ENCODE assay signal across 9 mouse cellular contexts in the genomic region with DNA sequence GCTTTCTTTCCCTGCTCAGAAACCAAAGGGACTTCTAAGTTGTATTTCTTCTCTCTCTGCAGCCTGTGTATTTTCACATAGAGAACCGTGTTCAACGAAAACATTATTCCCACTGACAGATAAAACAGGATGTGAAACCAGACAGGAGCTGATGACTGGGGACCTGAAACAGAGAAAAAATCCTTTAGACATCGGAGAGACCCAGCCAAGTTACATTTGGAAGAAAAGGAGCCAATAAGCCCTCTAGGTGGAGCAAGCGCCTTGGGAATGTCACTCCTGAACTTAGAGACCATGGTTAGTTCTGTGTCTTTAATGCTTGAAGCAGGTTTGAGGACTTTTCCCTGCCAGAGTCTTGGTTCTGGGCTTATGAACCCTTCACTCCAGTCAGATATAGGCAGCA. TPM values are rescaled to one million over a fixed set of nuclear protein-coding genes. Genes with fewer than 3 reads are reported as not detected.
DNase-seq lines count a peak whose midpoint lies in the region; ATAC-seq and TF ChIP-seq lines count a peak whose summit lies in the region.
"Had no signal": no experiment of that assay in that cellular context is flagged by ENCODE, and none has a peak within 500 bp of the region (broad histone marks: within the 10 kb centered on the region; RNA-seq: fewer than 3 reads in every experiment).

No protein-coding gene starts in this region.

- peak; percentile 41 for DNase-seq in kidney, adult 2 months
- no peak for DNase-seq in kidney, adult 18-20 months
- peak; percentile 39 for DNase-seq in ES-E14 (ENCODE audit: low read depth, low spot score)
- DNase-seq in embryonic facial prominence, embryonic 11.5 days (ENCODE audit: low spot score) = peak; percentile 70
- DNase-seq in limb, embryonic 11.5 days (ENCODE audit: low spot score) = peak; percentile 59
- no peak for DNase-seq in stomach, postnatal 0 days (ENCODE audit: low spot score)
- no peak for DNase-seq in cerebellum, adult 9-11 months

- no peak overlapping the region for H3K4me3 ChIP-seq in kidney, adult 2 months (ENCODE audit: insufficient read depth, low read depth, low read length)
- H3K4me3 ChIP-seq in ES-E14 (ENCODE audit: insufficient read depth in 1 of 2, low read depth in 1 of 2, low read length in 2 of 2, poor library complexity in 1 of 2, severe bottlenecking in 1 of 2) = no peak overlapping the region
- 0 out of 2 replicates have a peak overlapping the region, but pooled peaks have one; percentile 5 for H3K4me3 ChIP-seq in embryonic facial prominence, embryonic 11.5 days (ENCODE audit: low read depth, low read length)
- H3K4me3 ChIP-seq in limb, embryonic 11.5 days (ENCODE audit: low read depth, low read length) = no peak overlapping the region
- no peak overlapping the region for H3K4me3 ChIP-seq in stomach, postnatal 0 days (ENCODE audit: low read depth, low read length)
- no peak overlapping the region for H3K4me3 ChIP-seq in forebrain, embryonic 13.5 days

- no peak for TF ChIP-seq EP300 in stomach, postnatal 0 days (optimal IDR thresholded peaks at IDR 0.05)

- H3K36me3 ChIP-seq in kidney, adult 2 months (ENCODE audit: control insufficient read depth, insufficient read depth, low read length) = no peaks in the 10 kb centered on the region
- no peaks in the 10 kb centered on the region for H3K36me3 ChIP-seq in ES-E14 (ENCODE audit: control insufficient read depth, insufficient read depth, low read length, poor library complexity, severe bottlenecking)
- no peaks in the 10 kb centered on the region for H3K36me3 ChIP-seq in embryonic facial prominence, embryonic 11.5 days (replicated peaks; ENCODE audit: control insufficient read depth, insufficient read depth, low read depth, low read length)
- no peaks in the 10 kb centered on the region for H3K36me3 ChIP-seq in limb, embryonic 11.5 days (ENCODE audit: control insufficient read depth, insufficient read depth, low read length)
- no peaks in the 10 kb centered on the region for H3K36me3 ChIP-seq in stomach, postnatal 0 days (ENCODE audit: control insufficient read depth, insufficient read depth, low read length)
- no peaks in the 10 kb centered on the region for H3K36me3 ChIP-seq in forebrain, embryonic 13.5 days (ENCODE audit: poor library complexity, severe bottlenecking)

- ATAC-seq in embryonic facial prominence, embryonic 11.5 days (replicated peaks; ENCODE audit: insufficient number of reproducible peaks, low FRiP score, low TSS enrichment, low read depth) = no peak
- ATAC-seq in limb, embryonic 11.5 days (ENCODE audit: insufficient number of reproducible peaks, low FRiP score, low TSS enrichment, low read depth) = no peak
- no peak for ATAC-seq in stomach, postnatal 0 days (ENCODE audit: low FRiP score, low TSS enrichment)
- no peak for ATAC-seq in forebrain, embryonic 13.5 days

- no peak overlapping the region for H3K4me2 ChIP-seq in embryonic facial prominence, embryonic 11.5 days (ENCODE audit: low read depth, low read length)
- no peak overlapping the region for H3K4me2 ChIP-seq in limb, embryonic 11.5 days (ENCODE audit: low read depth, severe bottlenecking)
- H3K4me2 ChIP-seq in stomach, postnatal 0 days (replicated peaks; ENCODE audit: low read depth) = no peak overlapping the region
- no peak overlapping the region for H3K4me2 ChIP-seq in forebrain, embryonic 13.5 days

- H3K9ac ChIP-seq in ES-E14 (ENCODE audit: insufficient read depth, low read depth, low read length, poor library complexity, severe bottlenecking) = no peak overlapping the region
- peak overlapping the region; percentile 3; the same call in 1 of the 2 replicates for H3K9ac ChIP-seq in embryonic facial prominence, embryonic 11.5 days (replicated peaks; ENCODE audit: low read length)
- no peak overlapping the region for H3K9ac ChIP-seq in limb, embryonic 11.5 days (ENCODE audit: low read length)
- H3K9ac ChIP-seq in stomach, postnatal 0 days (ENCODE audit: low read length) = no peak overlapping the region
- no peak overlapping the region for H3K9ac ChIP-seq in forebrain, embryonic 13.5 days

- WGBS in kidney, adult 2 months = 16% methylated on average over 4 of the region's 4 CpGs
- WGBS in embryonic facial prominence, embryonic 11.5 days = 23% methylated on average over 4 of the region's 4 CpGs
- 22% methylated on average over 4 of the region's 4 CpGs for WGBS in limb, embryonic 11.5 days
- WGBS in stomach, postnatal 0 days = 10% methylated on average over 4 of the region's 4 CpGs
- 25% methylated on average over 4 of the region's 4 CpGs for WGBS in forebrain, embryonic 13.5 days

- H3K27me3 ChIP-seq in kidney, adult 2 months (replicated peaks; ENCODE audit: control insufficient read depth, insufficient read depth, low read length) = no peaks in the 10 kb centered on the region
- H3K27me3 ChIP-seq in embryonic facial prominence, embryonic 11.5 days (ENCODE audit: control insufficient read depth, insufficient read depth, low read length) = no peaks in the 10 kb centered on the region
- H3K27me3 ChIP-seq in limb, embryonic 11.5 days (ENCODE audit: control insufficient read depth, insufficient read depth, low read length) = no peaks in the 10 kb centered on the region
- no peaks in the 10 kb centered on the region for H3K27me3 ChIP-seq in stomach, postnatal 0 days (ENCODE audit: control insufficient read depth, insufficient read depth, low read length)
- peaks cover 52% of the 10 kb centered on the region for H3K27me3 ChIP-seq in forebrain, embryonic 13.5 days

- H3K9me3 ChIP-seq in ES-E14 (ENCODE audit: control insufficient read depth, insufficient read depth, low read depth, low read length) = peaks cover 2% of the 10 kb centered on the region; the same call in 1 of the 2 replicates
- no peaks in the 10 kb centered on the region for H3K9me3 ChIP-seq in embryonic facial prominence, embryonic 11.5 days (replicated peaks; ENCODE audit: control insufficient read depth, low read length)
- H3K9me3 ChIP-seq in limb, embryonic 11.5 days (ENCODE audit: control insufficient read depth, low read length) = no peaks in the 10 kb centered on the region
- H3K9me3 ChIP-seq in stomach, postnatal 0 days (ENCODE audit: control insufficient read depth, low read length) = no peaks in the 10 kb centered on the region
- no peaks in the 10 kb centered on the region for H3K9me3 ChIP-seq in forebrain, embryonic 13.5 days (replicated peaks)

- TF ChIP-seq CTCF in kidney, adult 2 months (conservative IDR thresholded peaks at IDR 0.05; ENCODE audit: insufficient read depth, insufficient read length, low read depth, low read length) = peak; percentile 34; the same call in 1 of the 2 replicates
- peak; percentile 75 for TF ChIP-seq CTCF in stomach, postnatal 0 days (IDR thresholded peaks at IDR 0.05; ENCODE audit: low read depth)

- in situ Hi-C loops in ES-E14 (cut with MboI; ENCODE audit: low sequenced_read_pairs in 2 of 2, unreplicated experiment in 2 of 2) = loop anchor here in 1 of 2 experiments (5.0 kb wide), 1 partner anchor 148 kb away; no protein-coding TSS in a partner anchor

- no peak for TF ChIP-seq POLR2A in kidney, adult 2 months (IDR thresholded peaks at IDR 0.05; ENCODE audit: low read depth, low read length)

- H3K4me1 ChIP-seq in kidney, adult 2 months (ENCODE audit: control insufficient read depth, insufficient read depth, low read length) = no peaks in the 10 kb centered on the region
- H3K4me1 ChIP-seq in ES-E14 (ENCODE audit: control insufficient read depth in 2 of 2, insufficient read depth in 2 of 2, low read length in 2 of 2, poor library complexity in 1 of 2) = peaks cover 0 to 7% of the 10 kb centered on the region in 2 experiments; a peak in 1 of 4 replicates
- no peaks in the 10 kb centered on the region for H3K4me1 ChIP-seq in embryonic facial prominence, embryonic 11.5 days (ENCODE audit: control insufficient read depth, insufficient read depth, low read length)
- no peaks in the 10 kb centered on the region for H3K4me1 ChIP-seq in limb, embryonic 11.5 days (ENCODE audit: control insufficient read depth, insufficient read depth, low read length)
- H3K4me1 ChIP-seq in stomach, postnatal 0 days (replicated peaks; ENCODE audit: control insufficient read depth, insufficient read depth) = no peaks in the 10 kb centered on the region
- no peaks in the 10 kb centered on the region for H3K4me1 ChIP-seq in forebrain, embryonic 13.5 days

- H3K27ac ChIP-seq in kidney, adult 2 months (ENCODE audit: insufficient read depth, low read depth, low read length) = no peak overlapping the region
- no peak overlapping the region for H3K27ac ChIP-seq in ES-E14 (ENCODE audit: insufficient read depth, low read depth, low read length, poor library complexity, severe bottlenecking)
- no peak overlapping the region for H3K27ac ChIP-seq in embryonic facial prominence, embryonic 11.5 days (replicated peaks; ENCODE audit: low read depth, low read length)
- H3K27ac ChIP-seq in limb, embryonic 11.5 days (replicated peaks; ENCODE audit: low read depth, low read length) = no peak overlapping the region
- no peak overlapping the region for H3K27ac ChIP-seq in stomach, postnatal 0 days (replicated peaks)
- no peak overlapping the region for H3K27ac ChIP-seq in forebrain, embryonic 13.5 days

RNA-seq across cellular contexts. Expression of gene Fcgr1, which starts 9.3 kb away (rescaled TPM):
- 1.3 TPM in 2 replicates for polyA plus RNA-seq in kidney, adult 2 months (2012; rRNA removed)
- total RNA-seq in ES-E14 (2012; rRNA removed) = not detected in 2 replicates
- 1.3 and 2.1 TPM in 2 replicates for polyA plus RNA-seq in embryonic facial prominence, embryonic 11.5 days (2014; fragmentation: Nextera tagmentation; extraction: Ambion mirVana)
- polyA plus RNA-seq in limb, embryonic 11.5 days (2014; fragmentation: Nextera tagmentation; extraction: Ambion mirVana) = 0.67 and 0.88 TPM in 2 replicates
- 2.5 and 3.8 TPM in 2 replicates for polyA plus RNA-seq in stomach, postnatal 0 days (2015; fragmentation: Nextera tagmentation; extraction: Ambion mirVana)
- 0.56 and 1.0 TPM in 2 replicates for polyA plus RNA-seq in forebrain, embryonic 13.5 days (2015; fragmentation: Nextera tagmentation; extraction: Ambion mirVana)

RNA-seq across cellular contexts. Expression of gene Hist2h2bb, which starts 14.9 kb away (rescaled TPM):
- 0.97 and 1.1 TPM in 2 replicates for polyA plus RNA-seq in kidney, adult 2 months (2012; rRNA removed)
- 1,985 and 2,453 TPM in 2 replicates for total RNA-seq in ES-E14 (2012; rRNA removed)
- 18.6 and 25.6 TPM in 2 replicates for polyA plus RNA-seq in embryonic facial prominence, embryonic 11.5 days (2014; fragmentation: Nextera tagmentation; extraction: Ambion mirVana)
- 22.3 and 24.0 TPM in 2 replicates for polyA plus RNA-seq in limb, embryonic 11.5 days (2014; fragmentation: Nextera tagmentation; extraction: Ambion mirVana)
- 3.8 and 5.5 TPM in 2 replicates for polyA plus RNA-seq in stomach, postnatal 0 days (2015; fragmentation: Nextera tagmentation; extraction: Ambion mirVana)
- 16.0 and 19.8 TPM in 2 replicates for polyA plus RNA-seq in forebrain, embryonic 13.5 days (2015; fragmentation: Nextera tagmentation; extraction: Ambion mirVana)

RNA-seq across cellular contexts. Expression of gene Hist2h3b, which starts 16.0 kb away (rescaled TPM):
- polyA plus RNA-seq in kidney, adult 2 months (2012; rRNA removed) = 10.1 and 14.1 TPM in 2 replicates
- total RNA-seq in ES-E14 (2012; rRNA removed) = 806 and 880 TPM in 2 replicates
- 79.1 and 90.2 TPM in 2 replicates for polyA plus RNA-seq in embryonic facial prominence, embryonic 11.5 days (2014; fragmentation: Nextera tagmentation; extraction: Ambion mirVana)
- polyA plus RNA-seq in limb, embryonic 11.5 days (2014; fragmentation: Nextera tagmentation; extraction: Ambion mirVana) = 73.6 and 75.8 TPM in 2 replicates
- 16.4 and 34.4 TPM in 2 replicates for polyA plus RNA-seq in stomach, postnatal 0 days (2015; fragmentation: Nextera tagmentation; extraction: Ambion mirVana)
- 105 and 122 TPM in 2 replicates for polyA plus RNA-seq in forebrain, embryonic 13.5 days (2015; fragmentation: Nextera tagmentation; extraction: Ambion mirVana)

RNA-seq across cellular contexts. Expression of gene Hist2h4, which starts 21.3 kb away (rescaled TPM):
- polyA plus RNA-seq in kidney, adult 2 months (2012; rRNA removed) = 1.5 and 2.7 TPM in 2 replicates
- 46.0 TPM in 2 replicates for total RNA-seq in ES-E14 (2012; rRNA removed)
- 4.4 TPM in 2 replicates for polyA plus RNA-seq in embryonic facial prominence, embryonic 11.5 days (2014; fragmentation: Nextera tagmentation; extraction: Ambion mirVana)
- 5.4 and 5.7 TPM in 2 replicates for polyA plus RNA-seq in limb, embryonic 11.5 days (2014; fragmentation: Nextera tagmentation; extraction: Ambion mirVana)
- 5.4 and 9.8 TPM in 2 replicates for polyA plus RNA-seq in stomach, postnatal 0 days (2015; fragmentation: Nextera tagmentation; extraction: Ambion mirVana)
- 22.4 and 24.3 TPM in 2 replicates for polyA plus RNA-seq in forebrain, embryonic 13.5 days (2015; fragmentation: Nextera tagmentation; extraction: Ambion mirVana)

RNA-seq across cellular contexts. Expression of gene Hist2h3c1, which starts 38.0 kb away (rescaled TPM):
- polyA plus RNA-seq in kidney, adult 2 months (2012; rRNA removed) = not detected in 2 replicates
- not detected in 2 replicates for total RNA-seq in ES-E14 (2012; rRNA removed)
- 0.50 and 1.8 TPM in 2 replicates for polyA plus RNA-seq in embryonic facial prominence, embryonic 11.5 days (2014; fragmentation: Nextera tagmentation; extraction: Ambion mirVana)
- 0.28 TPM in 1 of 2 replicates, not detected in the other for polyA plus RNA-seq in limb, embryonic 11.5 days (2014; fragmentation: Nextera tagmentation; extraction: Ambion mirVana)
- 0.44 and 1.2 TPM in 2 replicates for polyA plus RNA-seq in stomach, postnatal 0 days (2015; fragmentation: Nextera tagmentation; extraction: Ambion mirVana)
- polyA plus RNA-seq in forebrain, embryonic 13.5 days (2015; fragmentation: Nextera tagmentation; extraction: Ambion mirVana) = 0.34 and 0.93 TPM in 2 replicates
- total RNA-seq: left cerebral cortex, postnatal 10 days had no signal

Comparison
In these comparisons a context has a peak if more than half of its experiments do, and no peak if none do; other contexts are left out.
1. DNase-seq: peak in kidney, adult 2 months (single experiment), ES-E14 (single experiment), embryonic facial prominence, embryonic 11.5 days (single experiment) and limb, embryonic 11.5 days (single experiment); none in kidney, adult 18-20 months (single experiment), stomach, postnatal 0 days (single experiment) and cerebellum, adult 9-11 months (single experiment).